Mouse (Mus musculus) liver, embryonic 12.5 days (tissue): ENCODE data around the gene Usp19. TPM values are rescaled to one million over a fixed set of nuclear protein-coding genes. Genes with fewer than 3 reads are reported as not detected.

ENCODE experiments used
- ATAC-seq: fragments of 200-750 bp; cut with Nextera tagmentation; 2 replicates; pipeline ENCODE4 v1.8.0; 2017; ENCODE audit warnings: moderate number of reproducible peaks, mild to moderate bottlenecking, moderate library complexity
- H3K27ac ChIP-seq: fragments of 300-500 bp; sonication (generic); 2 replicates; pipeline ENCODE4 v1.5.1; 2016; ENCODE audit warnings: mild to moderate bottlenecking
- H3K27me3 ChIP-seq: fragments of 300-500 bp; sonication (generic); replicated peaks from 2 replicates; pipeline ENCODE4 v1.6.1; 2016; ENCODE audit warnings: mild to moderate bottlenecking, moderate library complexity
- H3K36me3 ChIP-seq: fragments of 300-500 bp; sonication (generic); 2 replicates; pipeline ENCODE4 v1.6.1; 2016; ENCODE audit warnings: mild to moderate bottlenecking, moderate library complexity
- H3K4me1 ChIP-seq: fragments of 300-500 bp; sonication (generic); 2 replicates; pipeline ENCODE4 v1.6.1; 2016
- H3K4me2 ChIP-seq: fragments of 300-500 bp; sonication (generic); 2 replicates; pipeline ENCODE4 v1.6.1; 2016; ENCODE audit warnings: mild to moderate bottlenecking, moderate library complexity
- H3K4me3 ChIP-seq: fragments of 300-500 bp; sonication (generic); 2 replicates; pipeline ENCODE4 v1.5.1; 2016; ENCODE audit warnings: mild to moderate bottlenecking, moderate library complexity
- H3K9ac ChIP-seq: fragments of 300-500 bp; sonication (generic); 2 replicates; pipeline ENCODE4 v1.6.1; 2016; ENCODE audit warnings: mild to moderate bottlenecking, moderate library complexity
- H3K9me3 ChIP-seq: fragments of 300-500 bp; sonication (generic); replicated peaks from 2 replicates; pipeline ENCODE4 v1.6.1; 2016; ENCODE audit warnings: mild to moderate bottlenecking, moderate library complexity
- WGBS: fragments of 180-500 bp; shearing (Covaris S2); methylation state at CpG from one replicate; pipeline ENCODE4 v1.1.7; 2016; ENCODE audit not compliant: insufficient replicate concordance; 5-methylcytosine and 5-hydroxymethylcytosine counted together
- polyA plus RNA-seq: library from polyadenylated mRNA; unstranded; fragments of >200 nt; fragmentation: Nextera tagmentation; extraction: Ambion mirVana; gene quantifications from 2 replicates; pipeline ENCODE4 v1.2.1, GENCODE M21; 2016

Usp19 gene
- polyA plus RNA-seq, 1 experiment from 2014 or later, result 52.1 TPM

GRCm38 (mm10) chr9:108478638-108479156 is 11.7 kb upstream of the Usp19 start:
- peak overlapping the region; percentile 66 for H3K4me2 ChIP-seq
- H3K9me3 ChIP-seq, result no peaks in the 10 kb centered on the region
- peak; percentile 57; the same call in 1 of the 2 replicates for ATAC-seq
- peak overlapping the region; percentile 60; the same call in 1 of the 2 replicates for H3K27ac ChIP-seq
- WGBS, result under 1% methylated on average over 20 of the region's 20 CpGs
- H3K9ac ChIP-seq, result peak overlapping the region; percentile 53
- H3K4me1 ChIP-seq, result peaks cover 23% of the 10 kb centered on the region
- H3K36me3 ChIP-seq, result 0 out of 2 replicates have a peak, but pooled peaks cover 4% of the 10 kb centered on the region
- peaks cover 32% of the 10 kb centered on the region for H3K27me3 ChIP-seq
- H3K4me3 ChIP-seq, result peak overlapping the region; percentile 55

GRCm38 (mm10) chr9:108479241-108479640 is 11.2 kb upstream of the Usp19 start:
- 37% methylated on average over 11 of the region's 11 CpGs for WGBS
- Histone ChIP-seq H3K36me3 (0 out of 2 replicates have a peak, but pooled peaks cover 7% of the 10 kb centered on the region), H3K4me2 (peak overlapping the region; percentile 66), H3K27ac (no peak overlapping the region), H3K27me3 (peaks cover 32% of the 10 kb centered on the region), H3K9me3 (no peaks in the 10 kb centered on the region), H3K4me3 (peak overlapping the region; percentile 55; the same call in 1 of the 2 replicates), H3K4me1 (peaks cover 23% of the 10 kb centered on the region), H3K9ac (no peak overlapping the region)
- no peak for ATAC-seq

- peaks cover 23% of the 10 kb centered on the region for H3K4me1 ChIP-seq
- H3K27ac ChIP-seq, result peak within 1 kb of the TSS; percentile 60; the same call in 1 of the 2 replicates
- peak within 1 kb of the TSS; percentile 53 for H3K9ac ChIP-seq
- peak; percentile 36; the same call in 1 of the 2 replicates for ATAC-seq
- peaks cover 32% of the 10 kb centered on the region for H3K27me3 ChIP-seq
- 27% methylated on average over 10 of the region's 10 CpGs for WGBS
- H3K9me3 ChIP-seq, result no peaks in the 10 kb centered on the region
- 0 out of 2 replicates have a peak, but pooled peaks cover 11% of the 10 kb centered on the region for H3K36me3 ChIP-seq
- peak within 1 kb of the TSS; percentile 55 for H3K4me3 ChIP-seq
- H3K4me2 ChIP-seq, result peak within 1 kb of the TSS; percentile 66
These were observed 10.6 kb upstream of the Usp19 start, which contains the start of gene Lamb2 for GRCm38 (mm10) chr9:108479721-108480351. Gene Lamb2 (plus strand): TSS chr9:108479736.

- Histone ChIP-seq H3K4me3 (no peak overlapping the region), H3K36me3 (peaks cover 18% of the 10 kb centered on the region; the same call in 1 of the 2 replicates), H3K4me1 (peaks cover 23% of the 10 kb centered on the region), H3K27ac (no peak overlapping the region), H3K9ac (no peak overlapping the region), H3K4me2 (no peak overlapping the region), H3K27me3 (peaks cover 32% of the 10 kb centered on the region), H3K9me3 (no peaks in the 10 kb centered on the region)
- no peak for ATAC-seq
- 80% methylated on average over 28 of the region's 28 CpGs for WGBS
These were observed 9.4 kb upstream of the Usp19 start for GRCm38 (mm10) chr9:108480813-108481519.

- no peak overlapping the region for H3K4me3 ChIP-seq
- no peak overlapping the region for H3K27ac ChIP-seq
- no peak overlapping the region for H3K9ac ChIP-seq
- H3K4me2 ChIP-seq, result no peak overlapping the region
- WGBS, result 76% methylated on average over 19 of the region's 19 CpGs
- H3K36me3 ChIP-seq, result peaks cover 24% of the 10 kb centered on the region; the same call in 1 of the 2 replicates
- H3K4me1 ChIP-seq, result peaks cover 23% of the 10 kb centered on the region
- H3K27me3 ChIP-seq, result peaks cover 32% of the 10 kb centered on the region
- H3K9me3 ChIP-seq, result no peaks in the 10 kb centered on the region
- ATAC-seq, result no peak
These were observed 8.7 kb upstream of the Usp19 start for GRCm38 (mm10) chr9:108481520-108482210.

- no peak for ATAC-seq
- 85% methylated on average over 18 of the region's 18 CpGs for WGBS
- no peak overlapping the region for H3K4me3 ChIP-seq
- no peak overlapping the region for H3K9ac ChIP-seq
- no peaks in the 10 kb centered on the region for H3K9me3 ChIP-seq
- peaks cover 37% of the 10 kb centered on the region for H3K36me3 ChIP-seq
- H3K27ac ChIP-seq, result no peak overlapping the region
- H3K4me1 ChIP-seq, result peaks cover 23% of the 10 kb centered on the region
- H3K27me3 ChIP-seq, result peaks cover 23% of the 10 kb centered on the region
- no peak overlapping the region for H3K4me2 ChIP-seq
These were observed 7.2 kb upstream of the Usp19 start for GRCm38 (mm10) chr9:108483051-108483790.

GRCm38 (mm10) chr9:108484021-108484420 is 6.4 kb upstream of the Usp19 start:
- Histone ChIP-seq H3K27me3 (peaks cover 17% of the 10 kb centered on the region), H3K4me2 (no peak overlapping the region), H3K27ac (no peak overlapping the region), H3K9me3 (no peaks in the 10 kb centered on the region), H3K9ac (no peak overlapping the region), H3K36me3 (peaks cover 45% of the 10 kb centered on the region), H3K4me3 (no peak overlapping the region), H3K4me1 (peaks cover 17% of the 10 kb centered on the region)
- 82% methylated on average over 15 of the region's 15 CpGs for WGBS
- ATAC-seq, result no peak

GRCm38 (mm10) chr9:108485301-108485875 is 5.0 kb upstream of the Usp19 start:
- peaks cover 3% of the 10 kb centered on the region; the same call in 1 of the 2 replicates for H3K27me3 ChIP-seq
- H3K4me3 ChIP-seq, result no peak overlapping the region
- no peak overlapping the region for H3K9ac ChIP-seq
- WGBS, result 80% methylated on average over 19 of the region's 19 CpGs
- no peak for ATAC-seq
- no peak overlapping the region for H3K4me2 ChIP-seq
- peaks cover 45% of the 10 kb centered on the region for H3K36me3 ChIP-seq
- no peak overlapping the region for H3K27ac ChIP-seq
- no peaks in the 10 kb centered on the region for H3K9me3 ChIP-seq
- H3K4me1 ChIP-seq, result peaks cover 13% of the 10 kb centered on the region

GRCm38 (mm10) chr9:108486973-108487530 is 3.4 kb upstream of the Usp19 start:
- H3K9me3 ChIP-seq, result no peaks in the 10 kb centered on the region
- no peak for ATAC-seq
- H3K4me3 ChIP-seq, result no peak overlapping the region
- peaks cover 47% of the 10 kb centered on the region for H3K36me3 ChIP-seq
- H3K27ac ChIP-seq, result no peak overlapping the region
- no peak overlapping the region for H3K9ac ChIP-seq
- peaks cover 19% of the 10 kb centered on the region for H3K4me1 ChIP-seq
- H3K27me3 ChIP-seq, result no peaks in the 10 kb centered on the region
- H3K4me2 ChIP-seq, result no peak overlapping the region
- WGBS, result 75% methylated on average over 8 of the region's 8 CpGs

- Histone ChIP-seq H3K27ac (no peak overlapping the region), H3K9ac (no peak overlapping the region), H3K36me3 (peaks cover 57% of the 10 kb centered on the region), H3K4me2 (no peak overlapping the region), H3K9me3 (no peaks in the 10 kb centered on the region), H3K4me3 (no peak overlapping the region), H3K27me3 (no peaks in the 10 kb centered on the region), H3K4me1 (peaks cover 26% of the 10 kb centered on the region)
- 82% methylated on average over 17 of the region's 17 CpGs for WGBS
- ATAC-seq, result no peak
These were observed 2.0 kb upstream of the Usp19 start for GRCm38 (mm10) chr9:108488403-108488802.
